Mouse (Mus musculus): ENCODE data around the gene Gm21969.

DNA sequence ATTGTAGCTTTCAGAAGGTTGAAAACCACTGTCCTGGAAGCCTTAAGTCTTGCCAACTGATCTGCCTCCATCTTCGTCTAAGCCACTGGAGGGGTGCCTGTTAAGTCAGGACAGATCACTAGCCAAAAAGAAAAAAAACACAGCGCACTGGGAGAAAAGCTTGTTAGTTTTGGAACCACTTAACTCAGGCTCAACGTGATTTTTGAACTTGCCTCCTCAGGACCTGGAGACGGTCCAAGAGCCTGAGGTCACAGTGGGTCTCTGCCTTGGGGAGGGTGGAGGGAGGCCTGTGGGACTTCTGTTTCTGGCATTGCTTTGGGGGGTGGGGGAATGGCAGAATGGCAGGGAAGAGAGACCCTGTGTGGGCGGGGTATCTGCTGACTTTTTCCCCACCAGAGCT, 28.2 kb downstream of the Gm21969 start:
- TF ChIP-seq CTCF (IDR thresholded peaks at IDR 0.05; ENCODE audit: control insufficient read depth, insufficient read depth, insufficient read length) (no peak), USF1 (IDR thresholded peaks at IDR 0.05; ENCODE audit: low read depth) (no peak), CEBPB (IDR thresholded peaks at IDR 0.05; ENCODE audit: low read depth) (no peak), MYOG (IDR thresholded peaks at IDR 0.05; ENCODE audit: control insufficient read depth, extremely low read depth, insufficient read length) (no peak), MAX (IDR thresholded peaks at IDR 0.05) (no peak)

All from C2C12 (cell line).